Mouse (Mus musculus): ENCODE results near the gene Kazald1.
"Not testable (repeated sequence)": the region's sequence is repeated elsewhere in the genome, so short reads cannot be mapped to it uniquely, and the experiment has no call there.

Kazald1 gene

DNA sequence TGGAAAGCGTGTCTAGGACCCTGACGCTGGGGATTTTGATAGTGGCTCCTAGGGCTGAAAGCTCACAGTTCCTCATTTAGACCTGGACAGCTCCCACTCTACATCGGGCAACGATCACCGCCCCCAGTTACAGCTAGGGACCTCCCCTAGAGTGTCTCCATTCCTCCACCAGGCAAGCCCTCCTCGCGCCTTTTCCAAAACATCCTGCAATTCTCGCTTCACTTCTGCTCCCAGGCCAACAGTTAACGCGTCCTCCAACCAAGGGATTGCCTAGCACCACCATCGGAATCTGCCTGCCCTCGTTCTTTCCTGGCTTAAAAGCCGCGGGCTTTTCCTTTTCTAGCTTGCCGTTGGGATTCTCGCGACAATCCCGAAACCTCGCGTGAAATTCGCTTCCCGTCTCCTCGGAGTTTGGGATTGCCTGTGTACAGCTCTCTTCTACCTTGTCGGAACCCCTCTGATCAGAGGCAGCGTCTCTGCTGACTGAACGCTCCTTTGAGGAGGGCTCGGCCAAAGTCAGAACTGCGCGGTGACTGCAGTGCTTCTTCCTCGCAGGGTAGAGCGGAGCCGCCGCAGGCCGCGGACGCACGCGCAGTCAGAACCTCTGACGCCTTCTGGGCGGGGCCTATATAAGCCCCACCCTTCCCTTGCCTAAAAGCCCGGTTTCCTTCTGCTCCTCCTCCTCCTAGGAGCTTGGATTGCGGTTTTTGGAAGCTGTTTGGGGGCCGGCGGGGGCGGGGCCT lies at the start of gene Kazald1:
Gene Kazald1 (plus strand): TSS at position 662 of the 743 bp plus-strand sequence.
- peak; percentile 85 to 94 for DNase-seq (ENCODE audit: low spot score in 2 of 2)

- no peak for DNase-seq (ENCODE audit: low spot score in 2 of 2)
Observed at GRCm38 (mm10) chr19:45025937-45026568, 49.0 kb upstream of the Kazald1 start.

DNA sequence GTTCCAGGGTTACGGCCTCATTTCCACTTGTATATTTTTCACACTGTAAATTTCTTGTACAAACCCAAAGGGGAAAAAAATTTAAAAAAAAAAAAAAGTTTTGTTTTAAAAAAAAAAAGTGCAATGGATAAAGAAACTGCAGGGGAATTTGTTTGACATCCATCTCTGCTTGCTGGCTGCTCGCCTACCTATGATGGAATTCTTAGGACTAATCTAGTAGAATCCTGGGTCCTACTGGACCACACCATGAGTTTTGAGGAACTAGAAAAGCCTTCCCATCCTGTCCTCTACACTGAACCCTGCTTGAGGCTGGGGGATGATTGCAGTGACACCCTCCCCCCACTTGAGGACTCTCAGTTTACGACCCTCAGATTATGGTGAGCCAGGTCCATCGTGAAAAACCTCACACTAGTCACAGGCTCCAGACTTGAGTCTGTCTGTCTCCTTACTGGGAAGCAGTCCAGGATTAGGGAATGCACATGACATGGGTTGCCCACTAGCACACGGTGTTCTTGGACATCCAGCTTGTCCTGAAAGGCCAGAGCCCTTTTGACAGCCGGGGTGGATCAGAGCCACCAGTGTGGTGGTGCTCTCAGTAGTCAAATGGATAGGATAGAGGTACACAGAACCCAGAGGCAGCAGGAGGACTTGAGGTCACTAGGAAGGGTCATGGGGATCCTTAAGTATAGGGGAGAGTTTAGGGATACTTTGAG lies 47.9 kb upstream of the Kazald1 start:
- no peak for DNase-seq (ENCODE audit: low spot score in 2 of 2)

DNA sequence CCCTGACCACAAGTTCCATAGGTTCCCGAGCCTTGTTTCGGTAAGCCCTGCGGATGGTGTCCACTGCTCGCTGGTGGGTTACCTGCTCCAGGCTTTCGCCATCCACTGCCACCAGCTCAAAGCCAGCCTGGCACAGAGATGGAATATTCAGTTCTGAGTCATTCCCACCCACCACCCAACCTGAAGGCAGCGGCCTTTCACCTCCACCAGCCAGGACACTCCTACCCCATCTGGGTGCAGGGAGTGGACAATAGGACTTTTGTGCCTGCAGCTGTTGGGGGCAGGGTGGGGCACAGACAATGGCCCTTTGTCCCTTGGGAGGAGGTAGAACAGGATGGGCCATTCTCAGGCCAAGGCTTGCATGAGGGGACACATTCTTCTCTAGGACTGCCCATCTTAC lies 47.2 kb upstream of the Kazald1 start:
- DNase-seq (ENCODE audit: low spot score in 2 of 2): no peak

DNA sequence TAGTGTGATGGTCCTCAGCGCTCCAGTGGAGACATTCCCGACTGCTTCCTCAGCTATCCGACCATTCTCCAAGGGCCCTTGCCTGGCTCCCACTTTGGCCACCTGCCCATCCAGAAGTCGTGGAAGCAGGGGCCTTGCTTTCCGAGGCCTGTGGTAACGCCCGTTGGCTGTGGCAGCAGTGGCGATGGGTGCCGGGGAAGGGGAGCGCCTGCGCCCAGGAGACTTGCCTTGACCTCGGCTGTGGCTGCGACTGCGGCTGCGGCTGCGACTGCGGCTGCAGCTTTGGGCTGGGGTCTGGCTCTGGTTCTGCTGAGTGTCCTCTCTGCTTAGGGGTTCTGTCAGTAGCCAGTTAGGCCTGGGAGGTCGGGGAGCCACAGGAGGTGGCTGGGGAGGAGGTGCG lies 46.3 kb upstream of the Kazald1 start:
- DNase-seq (ENCODE audit: low spot score in 2 of 2): no peak

GRCm38 (mm10) chr19:45029571-45029970 lies 45.5 kb upstream of the Kazald1 start:
- no peak for DNase-seq (ENCODE audit: low spot score in 2 of 2)

DNA sequence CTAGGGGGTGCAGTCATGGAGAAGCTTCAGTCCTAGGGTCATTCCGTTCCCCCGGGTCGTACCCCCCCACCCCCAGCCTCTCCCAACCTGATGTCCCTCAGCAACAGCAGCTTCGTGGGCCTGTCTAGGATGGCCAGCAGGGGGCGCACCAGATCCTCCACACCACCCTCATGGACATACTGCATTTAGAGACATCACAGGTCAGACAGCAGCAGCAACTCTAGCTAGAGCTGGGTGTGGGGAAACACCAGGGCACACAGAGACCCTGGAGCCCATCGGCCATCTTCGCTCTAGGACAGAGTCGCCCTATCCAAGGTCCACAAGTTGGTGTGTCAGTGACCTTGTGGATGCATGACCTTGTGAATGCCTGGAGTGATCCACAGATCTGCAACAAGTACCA lies 44.9 kb upstream of the Kazald1 start:
- DNase-seq (ENCODE audit: low spot score in 2 of 2): peak in 1 of 2 experiments; percentile 74

DNA sequence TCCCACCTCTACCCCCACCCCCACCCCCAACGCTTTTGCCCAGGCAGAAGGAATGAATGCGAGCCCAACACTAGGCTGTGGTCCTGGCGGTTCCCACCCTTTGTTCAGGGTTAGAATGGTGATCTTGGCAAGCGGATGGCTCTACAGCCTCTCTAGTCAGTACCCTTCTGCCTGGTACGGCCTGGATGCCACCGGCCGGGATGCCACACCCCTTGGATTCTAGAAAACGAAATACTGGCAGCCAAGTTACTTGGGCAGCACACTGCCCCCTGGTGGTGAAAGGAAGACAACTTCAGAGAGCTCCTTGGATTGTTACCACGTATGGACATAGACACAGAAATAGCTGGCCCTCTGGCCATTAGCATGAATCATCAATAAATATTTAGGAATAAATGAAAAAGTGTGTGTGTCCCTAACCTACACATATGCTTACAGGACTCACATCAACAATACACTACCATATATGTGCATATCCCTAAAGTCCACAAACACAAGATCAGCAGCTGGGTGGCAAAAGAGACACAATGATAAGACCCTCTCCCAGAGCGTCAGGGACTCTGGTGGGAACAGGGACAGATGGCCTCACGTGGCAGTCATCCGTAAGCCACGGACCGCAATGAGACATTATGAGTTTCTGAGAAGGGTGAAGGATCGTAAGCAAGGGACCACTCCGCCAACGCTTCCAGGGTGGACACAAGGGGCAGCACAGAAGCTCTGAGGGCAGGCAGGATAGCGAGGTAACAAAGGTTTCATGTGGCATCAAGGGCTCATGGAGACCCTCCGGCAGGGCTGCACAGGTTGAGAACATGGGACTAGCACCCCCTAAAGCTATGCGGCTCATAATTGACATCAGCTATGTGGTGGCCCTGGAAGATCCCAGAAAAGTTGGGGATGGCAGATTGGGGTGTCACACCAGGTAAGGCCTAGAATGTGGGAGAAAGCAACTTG lies 44.0 kb upstream of the Kazald1 start:
- peak in 1 of 2 experiments; percentile 85 for DNase-seq (ENCODE audit: low spot score in 2 of 2)

GRCm38 (mm10) chr19:45031780-45032179 lies 43.3 kb upstream of the Kazald1 start:
- DNase-seq (ENCODE audit: low spot score in 2 of 2): peak in 1 of 2 experiments; percentile 82

DNA sequence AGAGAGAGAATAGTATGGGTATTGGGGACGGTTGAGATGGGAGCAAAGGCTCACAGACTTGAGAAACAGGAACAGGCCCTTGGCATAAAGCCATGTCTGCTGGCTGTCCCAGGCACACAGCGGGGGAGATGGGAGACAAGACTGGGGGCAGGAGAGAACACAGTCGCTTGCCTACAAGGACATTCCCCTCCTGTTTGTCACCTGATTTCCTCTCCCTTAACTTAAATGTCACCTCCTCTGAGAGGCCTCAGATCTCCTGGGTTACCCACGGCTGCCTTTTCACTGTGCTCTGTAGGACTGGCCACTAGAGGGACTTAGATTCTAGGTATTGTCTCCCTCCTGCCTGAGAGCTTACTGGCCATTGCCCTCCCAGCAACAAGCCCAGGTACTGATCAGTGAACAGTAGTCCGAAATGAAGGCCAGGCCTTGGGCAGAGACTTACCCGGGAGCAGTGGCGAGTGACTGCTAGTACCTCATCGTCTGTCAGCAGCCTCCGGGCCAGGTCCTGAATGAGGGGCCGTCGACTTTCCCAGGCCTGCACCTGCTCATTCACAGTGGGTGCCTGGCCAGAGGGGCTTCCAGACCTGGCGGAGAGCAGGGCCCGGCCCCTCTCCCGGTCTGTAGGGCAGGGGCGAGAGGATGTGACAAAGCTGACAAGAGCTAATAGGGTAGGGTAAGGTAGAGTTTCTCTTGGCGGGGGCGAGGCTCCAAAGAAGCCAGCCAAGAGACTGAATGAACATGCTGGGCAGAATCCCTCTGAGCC lies 42.3 kb upstream of the Kazald1 start:
- no peak for DNase-seq (ENCODE audit: low spot score in 2 of 2)

GRCm38 (mm10) chr19:45036867-45037266 lies 38.2 kb upstream of the Kazald1 start:
- no peak for DNase-seq (ENCODE audit: low spot score in 2 of 2)

DNA sequence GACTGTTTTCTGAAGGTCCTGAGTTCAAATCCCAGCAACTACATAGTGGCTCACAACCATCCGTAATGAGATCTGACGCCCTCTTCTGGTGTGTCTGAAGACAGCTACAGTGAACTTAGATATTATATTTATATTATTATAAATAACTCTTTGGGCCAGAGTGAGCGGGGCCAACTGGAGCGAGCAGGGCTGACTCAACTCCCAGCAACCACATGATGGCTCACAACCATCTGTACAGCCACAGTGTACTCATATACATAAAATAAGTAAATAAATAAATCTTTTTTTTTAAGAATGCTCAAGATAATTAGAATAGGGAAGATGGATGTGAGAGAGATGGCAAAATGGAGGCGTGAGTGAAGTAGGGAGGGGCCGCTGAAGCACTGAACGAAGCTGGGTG lies 36.8 kb upstream of the Kazald1 start:
- not testable (repeated sequence) for DNase-seq (ENCODE audit: low spot score in 2 of 2)

- DNase-seq (ENCODE audit: low spot score in 2 of 2): no peak
Observed at GRCm38 (mm10) chr19:45040214-45040613, 34.8 kb upstream of the Kazald1 start.

- no peak for DNase-seq (ENCODE audit: low spot score in 2 of 2)
Observed at GRCm38 (mm10) chr19:45044389-45044927, 30.6 kb upstream of the Kazald1 start.

- no peak for DNase-seq (ENCODE audit: low spot score in 2 of 2)
Observed at GRCm38 (mm10) chr19:45045236-45045635, 29.8 kb upstream of the Kazald1 start.

DNA sequence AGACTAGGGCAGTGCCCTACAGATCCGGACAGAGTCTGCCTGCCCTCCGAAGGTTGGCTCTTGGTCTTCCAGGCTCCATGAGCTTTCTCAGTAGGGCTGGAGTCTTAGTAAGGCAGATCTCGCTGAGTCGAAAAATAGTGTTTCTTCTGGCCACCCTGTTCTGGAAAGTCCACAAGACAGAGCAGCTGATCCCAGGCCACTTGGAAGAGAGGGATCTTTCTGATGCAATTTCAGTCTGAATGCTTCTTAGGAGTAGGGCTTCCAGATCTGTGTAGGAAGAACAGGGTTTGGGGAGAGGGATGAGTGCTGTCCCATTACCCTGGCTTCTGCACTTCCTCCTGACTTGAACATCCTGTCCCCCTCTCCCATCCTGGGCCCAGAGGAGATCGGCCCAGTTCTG lies 29.4 kb upstream of the Kazald1 start, which contains the start of gene Pdzd7:
Gene Pdzd7 (minus strand): TSS at position 67 of the 400 bp plus-strand sequence.
- no peak for DNase-seq (ENCODE audit: low spot score in 2 of 2)

DNA sequence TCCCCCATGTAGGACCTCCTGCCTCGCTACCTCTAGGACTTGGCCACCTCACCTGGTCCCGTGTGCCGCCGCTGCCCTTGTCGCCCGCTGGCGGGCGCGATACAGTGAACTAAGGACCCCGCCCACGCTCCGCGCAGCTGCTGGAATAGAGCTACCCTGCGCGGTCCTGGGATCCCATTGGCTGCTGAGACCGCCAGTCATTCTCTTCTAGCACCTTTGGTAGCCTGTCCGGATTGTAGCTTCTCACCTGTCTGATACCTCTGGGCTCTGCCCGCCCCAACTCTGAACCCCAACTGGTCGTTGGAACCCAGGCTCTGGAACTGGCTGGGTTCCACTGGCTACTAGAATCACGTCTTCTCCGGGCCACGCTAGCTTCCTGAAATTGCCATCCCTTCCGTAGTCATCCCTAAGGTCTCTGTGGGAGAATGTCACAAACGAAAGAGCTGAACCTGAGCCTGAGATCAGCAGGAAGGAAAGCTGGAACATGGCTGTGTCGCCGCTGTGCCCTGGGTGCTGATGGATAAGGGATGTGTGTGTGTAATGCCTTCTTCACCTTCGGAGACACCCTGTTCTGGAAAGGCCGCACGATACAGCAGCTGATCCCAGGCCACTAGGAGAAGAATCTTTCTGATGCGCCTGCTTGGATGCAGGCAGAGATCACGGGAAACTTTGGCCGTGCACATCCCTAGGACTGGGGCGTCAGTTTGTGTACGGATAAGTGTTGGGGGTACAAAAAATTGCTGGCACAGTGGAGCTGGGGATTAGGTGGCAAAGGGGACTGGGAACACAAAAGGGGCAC lies 28.3 kb upstream of the Kazald1 start:
- DNase-seq (ENCODE audit: low spot score in 2 of 2): peak; percentile 84 to 89

DNA sequence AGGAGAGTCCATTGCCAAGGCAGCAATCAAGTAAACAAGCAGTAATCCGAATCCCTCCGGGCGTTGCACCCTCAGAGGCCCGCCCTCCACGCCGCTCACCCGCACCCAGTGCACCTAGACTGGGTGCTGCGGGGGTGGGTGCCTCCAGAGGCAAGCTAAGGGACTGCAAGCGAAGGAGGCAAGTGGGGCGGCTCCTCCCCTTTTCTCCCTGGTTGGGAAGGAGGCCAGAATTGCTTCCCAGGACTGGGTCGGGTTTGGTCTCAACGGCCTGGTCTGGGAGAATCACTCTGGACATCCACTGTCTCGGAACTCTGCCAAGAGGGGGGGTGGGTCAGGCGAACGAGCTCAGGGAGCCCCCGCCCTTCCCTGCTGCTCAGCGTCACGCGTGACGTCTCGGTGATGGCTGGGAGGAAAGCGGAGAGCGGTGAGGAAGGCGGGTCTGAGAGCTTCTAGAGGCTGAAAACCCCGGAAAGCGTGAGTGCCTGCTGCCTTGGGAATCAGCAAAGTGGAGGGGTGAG lies 27.6 kb upstream of the Kazald1 start, which contains the start of gene Sfxn3:
Gene Sfxn3 (plus strand): TSS at position 87 of the 518 bp plus-strand sequence.
- DNase-seq (ENCODE audit: low spot score in 2 of 2): peak; percentile 76 to 91

All from left cerebral cortex, adult 9 months (tissue).